Comparison of ENCODE assay signal across 18 mouse cellular contexts in genomic region chr17:66817380-66817779, GRCm38 (mm10).
"Had no signal": no experiment of that assay in that cellular context is flagged by ENCODE, and none has a peak within 500 bp of the region (broad histone marks: within the 10 kb centered on the region; RNA-seq: fewer than 3 reads in every experiment).

No protein-coding gene starts in this region.

- DNase-seq: liver, postnatal 0 days; lung, adult 2 months; lung, postnatal 14 days; lung, postnatal 36 days; midbrain, embryonic 14.5 days; right cerebral cortex, postnatal 14 days; thymus, adult 2 months; thymus, postnatal 25 days; thymus, postnatal 4 days had no signal

- H3K36me3 ChIP-seq: lung, embryonic 15.5 days; midbrain, embryonic 12.5 days; neural tube, embryonic 12.5 days; stomach, embryonic 15.5 days had no signal

- H3K9me3 ChIP-seq: lung, embryonic 15.5 days; midbrain, embryonic 12.5 days; neural tube, embryonic 12.5 days; stomach, embryonic 15.5 days had no signal

- H3K27me3 ChIP-seq: lung, embryonic 15.5 days; megakaryocyte, embryonic 14.5 days; neural tube, embryonic 12.5 days; stomach, embryonic 15.5 days had no signal

- H3K27ac ChIP-seq: lung, embryonic 15.5 days; macrophage; midbrain, embryonic 12.5 days; neural tube, embryonic 12.5 days; stomach, embryonic 15.5 days; stomach, postnatal 0 days had no signal

- H3K4me3 ChIP-seq: lung, embryonic 15.5 days; megakaryocyte, embryonic 14.5 days; midbrain, embryonic 12.5 days; neural tube, embryonic 12.5 days; stomach, embryonic 15.5 days had no signal

- H3K4me2 ChIP-seq: lung, embryonic 15.5 days; midbrain, embryonic 12.5 days; neural tube, embryonic 12.5 days; stomach, embryonic 15.5 days had no signal

- H3K9ac ChIP-seq: liver, postnatal 0 days; lung, embryonic 15.5 days; midbrain, embryonic 12.5 days; neural tube, embryonic 12.5 days; stomach, embryonic 15.5 days had no signal

- ATAC-seq: liver, postnatal 0 days; lung, postnatal 0 days; midbrain, embryonic 16.5 days had no signal

- H3K4me1 ChIP-seq: lung, embryonic 15.5 days; megakaryocyte, embryonic 14.5 days; stomach, embryonic 15.5 days had no signal
